22 mouse cellular contexts compared by ENCODE assay signal in genomic region chr7:136379741-136380140, GRCm38 (mm10).
DNase-seq lines count a peak whose midpoint lies in the region; ATAC-seq and TF ChIP-seq lines count a peak whose summit lies in the region.
"Had no signal": no experiment of that assay in that cellular context is flagged by ENCODE, and none has a peak within 500 bp of the region (broad histone marks: within the 10 kb centered on the region; RNA-seq: fewer than 3 reads in every experiment).

No protein-coding gene starts in this region.

- H3K27ac ChIP-seq in liver, postnatal 0 days (ENCODE audit: low read depth): no peak overlapping the region
- H3K27ac ChIP-seq in limb, embryonic 13.5 days: peak overlapping the region; percentile 79; the same call in 1 of the 2 replicates
- H3K27ac ChIP-seq: forebrain, embryonic 12.5 days; gastrocnemius, adult 2 months; heart, embryonic 10.5 days; left cerebral cortex, adult 2 months; macrophage; midbrain, embryonic 15.5 days; neural tube, embryonic 12.5 days had no signal

- H3K9me3 ChIP-seq in liver, postnatal 0 days (ENCODE audit: low read length): no peaks in the 10 kb centered on the region
- no peaks in the 10 kb centered on the region for H3K9me3 ChIP-seq in limb, embryonic 13.5 days
- H3K9me3 ChIP-seq: embryonic facial prominence, embryonic 12.5 days; forebrain, embryonic 12.5 days; heart, embryonic 10.5 days; midbrain, embryonic 15.5 days; neural tube, embryonic 12.5 days had no signal

- peak; percentile 8 to 47 for DNase-seq in kidney, adult 8-10 months
- DNase-seq in kidney, postnatal 10 days: no peak
- peak; percentile 3 for DNase-seq in liver, postnatal 0 days
- DNase-seq in liver: no peak
- DNase-seq in ZHBTc4 (ENCODE audit: low read depth, low spot score): peak; percentile 16
- DNase-seq: adrenal gland, adult 2 months; cerebellum, adult 11 months; cerebellum, postnatal 10 days; right cerebral cortex, postnatal 14 days; thymus, postnatal 14 days had no signal

- H3K4me3 ChIP-seq in liver, postnatal 0 days (ENCODE audit: low read depth, low read length): no peak overlapping the region
- H3K4me3 ChIP-seq in limb, embryonic 13.5 days: no peak overlapping the region
- H3K4me3 ChIP-seq: embryonic facial prominence, embryonic 12.5 days; erythroblast, embryonic 14.5 days; forebrain, embryonic 12.5 days; gastrocnemius, adult 2 months; heart, embryonic 10.5 days; left cerebral cortex, adult 2 months; midbrain, embryonic 15.5 days; neural tube, embryonic 12.5 days had no signal

- no peaks in the 10 kb centered on the region for H3K36me3 ChIP-seq in liver, postnatal 0 days (replicated peaks; ENCODE audit: insufficient read depth, low read length)
- no peaks in the 10 kb centered on the region for H3K36me3 ChIP-seq in limb, embryonic 13.5 days
- H3K36me3 ChIP-seq: embryonic facial prominence, embryonic 12.5 days; forebrain, embryonic 12.5 days; heart, embryonic 10.5 days; midbrain, embryonic 15.5 days; neural tube, embryonic 12.5 days had no signal

- H3K4me1 ChIP-seq in liver, postnatal 0 days (ENCODE audit: insufficient read depth): no peaks in the 10 kb centered on the region
- peaks cover 60% of the 10 kb centered on the region for H3K4me1 ChIP-seq in limb, embryonic 13.5 days
- H3K4me1 ChIP-seq: forebrain, embryonic 12.5 days; midbrain, embryonic 15.5 days; neural tube, embryonic 12.5 days had no signal

- H3K9ac ChIP-seq in liver, postnatal 0 days (replicated peaks): no peak overlapping the region
- H3K9ac ChIP-seq in limb, embryonic 13.5 days: no peak overlapping the region
- H3K9ac ChIP-seq: embryonic facial prominence, embryonic 12.5 days; forebrain, embryonic 12.5 days; midbrain, embryonic 15.5 days; neural tube, embryonic 12.5 days had no signal

- no peaks in the 10 kb centered on the region for H3K27me3 ChIP-seq in liver, postnatal 0 days (ENCODE audit: insufficient read depth, low read length)
- H3K27me3 ChIP-seq in limb, embryonic 13.5 days: peaks cover 12% of the 10 kb centered on the region; the same call in 1 of the 2 replicates
- H3K27me3 ChIP-seq: embryonic facial prominence, embryonic 12.5 days; midbrain, embryonic 15.5 days; neural tube, embryonic 12.5 days had no signal

- no peak for TF ChIP-seq CTCF in liver, postnatal 0 days (IDR thresholded peaks at IDR 0.05; ENCODE audit: low read depth)

- no peak for TF ChIP-seq EP300 in liver, postnatal 0 days (IDR thresholded peaks at IDR 0.05; ENCODE audit: low read depth)

- WGBS in liver, postnatal 0 days (ENCODE audit: insufficient replicate concordance): 59% methylated on average over 3 of the region's 3 CpGs
- WGBS in limb, embryonic 13.5 days: 19% methylated on average over 3 of the region's 3 CpGs

- H3K4me2 ChIP-seq in liver, postnatal 0 days (ENCODE audit: low read depth, low read length): no peak overlapping the region
- no peak overlapping the region for H3K4me2 ChIP-seq in limb, embryonic 13.5 days (replicated peaks)
- H3K4me2 ChIP-seq: embryonic facial prominence, embryonic 12.5 days; forebrain, embryonic 12.5 days; midbrain, embryonic 15.5 days; neural tube, embryonic 12.5 days had no signal

- no peak for ATAC-seq in liver, postnatal 0 days
- ATAC-seq in limb, embryonic 13.5 days (ENCODE audit: low FRiP score, low read depth): peak; percentile 20; the same call in 1 of the 2 replicates
- ATAC-seq in granulocyte monocyte progenitor cell, adult 5-6 weeks (replicated peaks; ENCODE audit: poor library complexity, severe bottlenecking): no peak
- ATAC-seq: intestine, postnatal 0 days; midbrain, embryonic 15.5 days had no signal

Comparison
In these comparisons a context has a peak if more than half of its experiments do, and no peak if none do; other contexts are left out.
1. DNase-seq: peak in kidney, adult 8-10 months (2 of 2), liver, postnatal 0 days (single experiment) and ZHBTc4 (single experiment); none in kidney, postnatal 10 days (single experiment) and liver (single experiment).